Mouse (Mus musculus): ENCODE data around the gene Lpp. TPM values are rescaled to one million over a fixed set of nuclear protein-coding genes. Genes with fewer than 3 reads are reported as not detected.

The Lpp gene
- polyA plus RNA-seq, 1 experiment from 2014 or later = 50.0 TPM

DNA sequence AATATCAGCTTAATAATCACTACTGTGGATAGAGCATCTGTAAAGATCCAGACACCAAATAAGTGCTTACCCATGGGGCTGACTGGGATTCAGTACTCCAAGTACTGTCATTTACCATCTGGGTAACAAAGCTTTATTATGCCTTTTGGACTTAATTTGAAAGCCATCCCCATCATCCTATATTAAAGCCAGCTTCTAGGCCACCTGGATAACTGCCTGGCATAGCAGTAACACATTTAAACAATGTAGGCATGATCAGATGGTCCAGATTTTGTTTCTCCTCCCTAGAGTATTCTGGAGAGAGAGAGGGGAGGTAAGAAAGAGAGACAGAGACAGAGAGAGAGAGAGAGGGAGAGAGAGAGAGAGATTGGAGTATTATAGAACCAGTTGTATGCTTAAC is 536.8 kb downstream of the Lpp start:
- Histone ChIP-seq H3K27me3 (replicated peaks) (no peaks in the 10 kb centered on the region), H3K4me1 (replicated peaks) (peaks cover 23% of the 10 kb centered on the region), H3K27ac (ENCODE audit: poor library complexity, severe bottlenecking) (no peak overlapping the region), H3K36me3 (no peaks in the 10 kb centered on the region), H3K9ac (no peak overlapping the region), H3K9me3 (replicated peaks) (no peaks in the 10 kb centered on the region), H3K4me2 (no peak overlapping the region), H3K4me3 (no peak overlapping the region)
- ATAC-seq (ENCODE audit: insufficient number of reproducible peaks, low FRiP score) = no peak

DNA sequence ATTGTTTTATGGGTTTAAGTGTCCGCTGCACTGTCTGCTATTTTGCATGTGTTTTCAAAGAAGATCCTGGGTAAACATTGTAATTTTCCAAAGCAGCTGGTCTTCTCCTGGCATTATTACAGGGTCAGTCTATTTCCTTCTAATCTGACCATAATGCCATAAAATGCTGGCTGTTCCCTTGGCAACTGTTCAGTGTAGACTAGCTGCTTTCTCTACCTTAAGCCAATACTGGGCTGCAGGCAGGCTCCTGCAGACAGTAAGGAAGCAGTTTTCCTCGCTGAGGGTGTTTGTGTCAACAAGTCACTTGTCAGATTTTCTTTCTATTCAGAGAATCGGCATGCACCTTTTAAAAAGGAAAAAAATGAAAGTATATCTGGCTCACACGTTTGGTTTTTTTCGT is 537.3 kb downstream of the Lpp start:
- H3K4me2 ChIP-seq = no peak overlapping the region
- no peak overlapping the region for H3K27ac ChIP-seq (ENCODE audit: poor library complexity, severe bottlenecking)
- no peak overlapping the region for H3K9ac ChIP-seq
- H3K4me3 ChIP-seq = no peak overlapping the region
- H3K9me3 ChIP-seq (replicated peaks) = no peaks in the 10 kb centered on the region
- H3K4me1 ChIP-seq (replicated peaks) = peaks cover 19% of the 10 kb centered on the region
- ATAC-seq (ENCODE audit: insufficient number of reproducible peaks, low FRiP score) = no peak
- WGBS = 75% methylated on average over 5 of the region's 5 CpGs
- H3K36me3 ChIP-seq = no peaks in the 10 kb centered on the region
- no peaks in the 10 kb centered on the region for H3K27me3 ChIP-seq (replicated peaks)

DNA sequence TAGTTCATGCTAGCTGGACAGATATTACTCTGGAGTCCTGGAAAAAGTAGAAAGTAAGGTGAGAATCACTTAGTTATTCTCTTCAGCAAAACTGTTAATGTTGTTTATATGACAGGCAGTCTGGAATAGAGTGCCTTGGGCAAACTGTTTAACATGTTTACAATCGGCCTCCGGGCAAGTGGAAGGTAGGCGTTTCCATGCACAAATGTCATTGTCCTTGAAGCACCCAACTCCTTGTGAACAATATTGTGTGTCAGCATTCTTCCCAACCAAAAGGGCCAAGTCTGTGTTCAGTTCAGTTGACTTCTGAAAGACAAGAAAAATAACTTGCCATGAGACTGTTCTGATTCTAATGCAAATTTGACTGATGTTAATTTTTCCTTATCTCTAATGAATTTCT is 539.5 kb downstream of the Lpp start:
- Histone ChIP-seq H3K4me3 (no peak overlapping the region), H3K4me2 (no peak overlapping the region), H3K9me3 (replicated peaks) (no peaks in the 10 kb centered on the region), H3K27me3 (replicated peaks) (no peaks in the 10 kb centered on the region), H3K36me3 (no peaks in the 10 kb centered on the region), H3K9ac (no peak overlapping the region), H3K4me1 (replicated peaks) (peaks cover 16% of the 10 kb centered on the region), H3K27ac (ENCODE audit: poor library complexity, severe bottlenecking) (no peak overlapping the region)
- no peak for ATAC-seq (ENCODE audit: insufficient number of reproducible peaks, low FRiP score)
- 87% methylated on average over 3 of the region's 3 CpGs for WGBS

DNA sequence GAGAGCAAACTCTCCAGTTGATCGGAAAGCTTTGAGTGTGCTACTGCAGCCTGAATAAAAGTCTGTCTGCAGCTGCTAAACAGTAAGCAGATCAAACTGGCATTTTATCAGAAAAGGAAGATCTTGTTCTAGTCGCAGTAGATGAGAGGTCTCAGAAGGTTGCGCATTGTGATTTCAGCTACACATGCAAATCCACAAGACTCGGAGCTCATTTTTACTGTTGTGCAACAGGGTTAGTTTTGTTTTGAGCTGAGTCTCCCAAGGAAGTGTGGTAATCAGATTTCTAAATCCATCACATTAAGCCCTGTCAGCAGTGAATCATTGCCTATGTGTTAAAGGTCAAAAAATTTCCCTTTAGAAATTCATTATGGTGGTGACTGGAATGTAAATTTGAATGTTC is 540.4 kb downstream of the Lpp start:
- Histone ChIP-seq H3K9me3 (replicated peaks) (no peaks in the 10 kb centered on the region), H3K9ac (no peak overlapping the region), H3K27me3 (replicated peaks) (no peaks in the 10 kb centered on the region), H3K4me2 (no peak overlapping the region), H3K27ac (ENCODE audit: poor library complexity, severe bottlenecking) (no peak overlapping the region), H3K4me3 (no peak overlapping the region), H3K36me3 (no peaks in the 10 kb centered on the region), H3K4me1 (replicated peaks) (peaks cover 21% of the 10 kb centered on the region)
- ATAC-seq (ENCODE audit: insufficient number of reproducible peaks, low FRiP score) = no peak
- 77% methylated on average over 4 of the region's 4 CpGs for WGBS

DNA sequence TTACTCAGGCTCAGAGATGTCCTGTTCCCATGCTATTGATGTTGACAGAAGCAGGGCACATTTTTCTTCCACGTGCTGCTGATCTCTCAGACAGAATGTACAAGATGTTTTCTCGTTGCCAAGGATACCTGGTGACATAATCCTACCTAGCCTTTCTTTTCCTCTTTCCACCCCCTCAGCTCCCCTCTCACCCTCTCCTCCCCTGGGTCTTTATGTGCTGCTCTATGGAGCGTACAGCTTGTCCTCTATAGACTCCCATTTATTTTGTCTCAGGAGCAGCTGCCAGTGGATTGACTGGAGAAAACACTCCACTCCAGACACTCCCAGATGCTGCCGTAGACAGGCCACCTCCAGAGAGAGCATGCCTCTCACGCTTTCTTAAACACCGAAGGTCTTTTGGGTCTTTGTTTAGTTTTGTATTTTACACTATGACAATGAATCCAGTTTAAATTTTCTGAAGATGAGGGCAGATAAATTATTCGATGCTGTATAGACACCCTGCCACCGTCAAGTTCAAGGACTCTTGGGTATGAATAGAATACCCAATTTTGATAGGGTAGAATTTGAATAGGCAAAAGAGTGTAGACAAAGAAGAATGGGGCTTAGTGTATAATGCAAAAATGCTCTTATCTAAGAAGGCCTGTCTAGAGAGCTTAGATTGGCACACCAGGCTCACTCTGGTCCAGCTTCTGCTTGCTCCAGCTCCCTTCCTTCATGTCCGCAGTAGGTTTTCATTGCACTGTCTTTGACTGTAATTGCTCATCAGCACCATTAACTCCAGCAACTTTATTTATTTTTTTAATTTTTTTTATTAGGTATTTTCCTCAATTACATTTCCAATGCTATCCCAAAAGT is 548.2 kb downstream of the Lpp start:
- H3K27me3 ChIP-seq (replicated peaks) = no peaks in the 10 kb centered on the region
- no peak overlapping the region for H3K4me3 ChIP-seq
- H3K9ac ChIP-seq = no peak overlapping the region
- no peak overlapping the region for H3K4me2 ChIP-seq
- H3K27ac ChIP-seq (ENCODE audit: poor library complexity, severe bottlenecking) = no peak overlapping the region
- H3K36me3 ChIP-seq = no peaks in the 10 kb centered on the region
- ATAC-seq (ENCODE audit: insufficient number of reproducible peaks, low FRiP score) = no peak
- no peaks in the 10 kb centered on the region for H3K9me3 ChIP-seq (replicated peaks)
- WGBS = 64% methylated on average over 9 of the region's 9 CpGs
- H3K4me1 ChIP-seq (replicated peaks) = peaks cover 40% of the 10 kb centered on the region

DNA sequence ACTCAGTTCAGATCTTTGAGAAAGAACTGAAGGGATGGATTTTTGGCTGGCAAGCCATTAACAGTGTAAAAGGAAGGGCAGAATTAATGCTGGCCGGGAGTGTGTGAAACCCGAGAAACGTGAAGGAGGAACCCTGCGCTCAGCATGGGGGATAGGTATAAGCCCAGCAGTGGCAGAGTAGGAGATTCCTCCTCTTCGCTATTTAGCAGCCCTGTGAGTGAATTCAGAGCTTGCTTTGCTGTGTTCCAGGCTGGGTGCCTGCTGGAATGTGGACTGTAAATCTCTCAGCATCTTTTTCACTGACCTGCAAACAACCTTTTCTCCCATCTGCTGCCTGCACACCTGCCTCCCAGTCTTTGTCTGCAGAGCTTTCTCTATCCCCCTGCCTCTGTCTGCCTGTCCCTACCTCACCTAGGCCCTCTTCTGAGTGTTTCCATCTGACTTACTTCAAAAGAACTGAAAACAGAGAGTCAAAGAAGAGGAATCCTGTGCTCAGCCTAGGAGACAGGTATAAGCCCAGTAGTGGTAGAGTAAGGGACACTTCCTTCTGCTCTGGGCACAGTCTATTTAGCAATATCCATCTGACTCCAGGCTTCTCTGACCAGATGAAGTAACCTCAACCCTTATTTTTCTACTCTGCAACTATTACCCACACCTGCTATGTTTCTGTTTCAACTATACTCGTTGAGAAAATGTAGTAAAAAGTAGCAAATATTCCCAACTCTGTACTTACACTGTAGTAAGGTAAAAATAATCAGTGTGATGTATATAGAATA is 550.4 kb downstream of the Lpp start:
- Histone ChIP-seq H3K27ac (ENCODE audit: poor library complexity, severe bottlenecking) (no peak overlapping the region), H3K4me2 (no peak overlapping the region), H3K27me3 (replicated peaks) (no peaks in the 10 kb centered on the region), H3K9ac (no peak overlapping the region), H3K9me3 (replicated peaks) (no peaks in the 10 kb centered on the region), H3K4me1 (replicated peaks) (peaks cover 51% of the 10 kb centered on the region), H3K4me3 (no peak overlapping the region), H3K36me3 (no peaks in the 10 kb centered on the region)
- ATAC-seq (ENCODE audit: insufficient number of reproducible peaks, low FRiP score) = no peak
- WGBS = 34% methylated on average over 6 of the region's 6 CpGs

DNA sequence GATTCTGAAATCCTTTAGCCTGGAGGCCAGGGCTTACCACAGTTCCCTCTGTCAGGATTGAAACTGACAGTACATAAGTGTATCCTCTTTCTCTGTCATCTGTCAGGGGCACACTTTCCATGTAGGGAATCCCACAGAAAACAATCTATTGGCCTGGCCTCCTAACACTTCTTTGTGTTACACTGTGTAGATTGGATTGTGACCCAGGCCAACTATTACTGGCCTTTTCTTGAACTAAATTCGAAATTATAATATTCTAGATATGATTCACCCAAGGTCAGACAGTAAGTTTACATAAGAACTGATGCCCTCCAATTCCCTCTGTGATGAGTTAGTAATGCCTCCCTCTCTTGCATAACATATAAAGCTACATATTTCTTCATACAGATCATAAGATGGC is 553.0 kb downstream of the Lpp start:
- H3K4me1 ChIP-seq (replicated peaks) = peaks cover 44% of the 10 kb centered on the region
- H3K9ac ChIP-seq = no peak overlapping the region
- no peaks in the 10 kb centered on the region for H3K9me3 ChIP-seq (replicated peaks)
- H3K27me3 ChIP-seq (replicated peaks) = no peaks in the 10 kb centered on the region
- H3K4me2 ChIP-seq = no peak overlapping the region
- ATAC-seq (ENCODE audit: insufficient number of reproducible peaks, low FRiP score) = no peak
- no peak overlapping the region for H3K27ac ChIP-seq (ENCODE audit: poor library complexity, severe bottlenecking)
- no peak overlapping the region for H3K4me3 ChIP-seq
- H3K36me3 ChIP-seq = no peaks in the 10 kb centered on the region
- 64% methylated on average over 1 of the region's 1 CpGs for WGBS

DNA sequence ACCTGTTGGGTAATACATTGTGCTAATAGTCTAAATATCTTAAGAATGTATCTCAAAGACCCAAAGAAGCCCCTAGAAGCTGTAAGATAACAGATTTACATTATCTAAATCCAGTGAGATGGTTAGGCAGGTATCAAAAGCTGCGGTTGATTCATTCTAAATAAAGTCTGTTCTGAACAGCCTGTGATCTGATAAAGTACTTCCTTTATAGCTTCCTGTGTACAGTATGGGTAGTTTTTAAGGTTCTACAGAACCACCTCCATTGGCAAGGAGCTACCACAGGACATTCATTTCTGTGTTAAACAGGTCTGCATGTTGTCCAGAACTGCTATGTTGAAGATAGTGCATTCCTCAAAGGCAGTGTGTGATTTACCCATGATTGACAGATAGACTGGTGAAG is 554.2 kb downstream of the Lpp start:
- H3K4me3 ChIP-seq = no peak overlapping the region
- no peak for ATAC-seq (ENCODE audit: insufficient number of reproducible peaks, low FRiP score)
- H3K4me1 ChIP-seq (replicated peaks) = peaks cover 54% of the 10 kb centered on the region
- 60% methylated on average over 1 of the region's 1 CpGs for WGBS
- no peaks in the 10 kb centered on the region for H3K9me3 ChIP-seq (replicated peaks)
- no peak overlapping the region for H3K27ac ChIP-seq (ENCODE audit: poor library complexity, severe bottlenecking)
- H3K36me3 ChIP-seq = no peaks in the 10 kb centered on the region
- no peaks in the 10 kb centered on the region for H3K27me3 ChIP-seq (replicated peaks)
- no peak overlapping the region for H3K4me2 ChIP-seq
- no peak overlapping the region for H3K9ac ChIP-seq

DNA sequence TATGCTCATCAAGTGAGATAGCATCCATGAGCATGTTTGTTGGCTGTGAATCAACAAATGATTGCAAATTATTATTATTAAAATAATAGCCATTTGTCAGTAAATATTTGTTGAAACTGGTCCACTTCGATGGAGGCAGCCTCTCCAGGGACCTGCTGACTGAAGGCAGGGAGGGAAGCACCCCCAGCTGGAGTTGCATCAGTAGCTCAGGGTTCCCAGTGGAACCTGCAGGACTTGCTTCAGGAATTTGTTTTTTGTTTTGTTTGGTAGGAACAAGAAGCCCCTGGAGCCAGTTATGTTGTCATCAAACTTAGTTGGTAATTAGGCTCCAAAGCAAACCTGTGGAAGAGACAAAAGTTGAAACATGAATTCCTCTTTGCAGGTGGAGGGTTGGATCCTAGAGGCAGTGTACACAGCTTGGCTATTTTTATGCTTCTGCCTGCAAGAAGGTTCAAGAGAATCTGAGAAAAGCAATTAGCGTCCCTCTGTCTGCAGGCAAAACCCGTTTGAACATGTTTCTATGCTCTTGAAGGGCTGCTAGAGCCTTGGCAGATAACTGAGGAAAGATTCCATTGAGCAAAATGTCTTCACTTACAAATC is 554.9 kb downstream of the Lpp start:
- 61% methylated on average over 3 of the region's 3 CpGs for WGBS
- peaks cover 54% of the 10 kb centered on the region for H3K4me1 ChIP-seq (replicated peaks)
- no peak overlapping the region for H3K9ac ChIP-seq
- H3K27ac ChIP-seq (ENCODE audit: poor library complexity, severe bottlenecking) = no peak overlapping the region
- no peaks in the 10 kb centered on the region for H3K9me3 ChIP-seq (replicated peaks)
- H3K4me3 ChIP-seq = no peak overlapping the region
- H3K27me3 ChIP-seq (replicated peaks) = no peaks in the 10 kb centered on the region
- H3K4me2 ChIP-seq = no peak overlapping the region
- H3K36me3 ChIP-seq = no peaks in the 10 kb centered on the region
- ATAC-seq (ENCODE audit: insufficient number of reproducible peaks, low FRiP score) = no peak

DNA sequence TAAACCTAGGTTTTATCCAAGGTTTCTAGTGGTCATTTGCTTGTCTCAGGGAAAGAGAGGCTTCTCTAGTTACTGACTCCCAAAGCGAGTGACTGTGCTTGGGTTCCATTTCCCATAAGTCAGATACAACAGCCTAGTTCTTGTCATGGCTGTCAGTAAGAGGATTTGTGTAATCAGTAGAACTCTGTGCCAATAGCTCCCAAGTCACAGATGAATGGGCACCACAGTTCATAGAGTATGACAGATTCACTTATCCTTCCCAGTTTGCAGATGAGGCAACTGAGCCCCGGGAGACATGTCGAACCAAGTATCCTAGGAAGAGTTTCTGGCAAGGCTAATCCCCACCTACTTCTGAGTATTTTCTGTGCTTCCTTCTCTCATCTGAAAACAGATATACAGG is 556.0 kb downstream of the Lpp start:
- no peaks in the 10 kb centered on the region for H3K36me3 ChIP-seq
- H3K9ac ChIP-seq = no peak overlapping the region
- no peaks in the 10 kb centered on the region for H3K27me3 ChIP-seq (replicated peaks)
- no peak overlapping the region for H3K27ac ChIP-seq (ENCODE audit: poor library complexity, severe bottlenecking)
- H3K4me2 ChIP-seq = no peak overlapping the region
- peaks cover 47% of the 10 kb centered on the region for H3K4me1 ChIP-seq (replicated peaks)
- no peaks in the 10 kb centered on the region for H3K9me3 ChIP-seq (replicated peaks)
- no peak for ATAC-seq (ENCODE audit: insufficient number of reproducible peaks, low FRiP score)
- H3K4me3 ChIP-seq = no peak overlapping the region
- 83% methylated on average over 3 of the region's 3 CpGs for WGBS

DNA sequence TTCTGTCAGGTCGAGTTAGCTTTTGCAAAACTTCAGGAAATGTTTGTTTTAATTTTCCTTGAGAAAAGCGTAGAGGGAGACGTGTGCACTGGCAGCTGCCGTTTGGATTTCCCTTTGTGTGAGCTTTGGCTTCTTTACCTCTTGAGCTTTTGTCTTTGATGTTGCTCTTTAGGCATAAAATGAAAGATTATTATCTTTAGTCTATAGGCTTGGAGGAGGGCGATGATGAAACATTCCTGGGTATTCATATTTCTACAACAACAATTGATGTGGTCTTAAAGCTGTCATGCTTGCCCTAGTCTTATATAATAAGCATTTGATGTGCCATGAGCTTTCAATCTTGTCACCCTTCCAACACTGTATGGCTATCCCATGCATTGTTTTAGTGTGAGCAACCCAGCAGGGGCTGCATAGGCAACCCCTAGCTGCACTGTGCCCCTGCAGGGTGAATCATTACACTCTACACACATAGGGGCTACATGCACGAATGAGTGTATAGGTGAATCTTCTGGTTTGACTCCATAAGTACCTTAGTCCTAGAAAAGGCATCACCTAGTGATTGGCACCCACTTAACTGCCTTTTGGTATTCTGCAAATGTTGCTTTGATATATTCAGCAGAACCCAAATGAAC is 556.9 kb downstream of the Lpp start:
- no peak for ATAC-seq (ENCODE audit: insufficient number of reproducible peaks, low FRiP score)
- no peak overlapping the region for H3K9ac ChIP-seq
- no peaks in the 10 kb centered on the region for H3K9me3 ChIP-seq (replicated peaks)
- no peak overlapping the region for H3K4me3 ChIP-seq
- no peak overlapping the region for H3K27ac ChIP-seq (ENCODE audit: poor library complexity, severe bottlenecking)
- peaks cover 39% of the 10 kb centered on the region for H3K4me1 ChIP-seq (replicated peaks)
- no peak overlapping the region for H3K4me2 ChIP-seq
- H3K27me3 ChIP-seq (replicated peaks) = no peaks in the 10 kb centered on the region
- WGBS = 68% methylated on average over 6 of the region's 6 CpGs
- H3K36me3 ChIP-seq = no peaks in the 10 kb centered on the region

All from heart, embryonic 12.5 days (tissue).